Mouse (Mus musculus): Measurements from ENCODE around the gene Prima1. TPM values are rescaled to one million over a fixed set of nuclear protein-coding genes. Genes with fewer than 3 reads are reported as not detected.

Prima1 gene
- 0.39 TPM in 1 of 2 replicates, not detected in the other for polyA plus RNA-seq (2015; fragmentation: Nextera tagmentation; extraction: Ambion mirVana)

DNA sequence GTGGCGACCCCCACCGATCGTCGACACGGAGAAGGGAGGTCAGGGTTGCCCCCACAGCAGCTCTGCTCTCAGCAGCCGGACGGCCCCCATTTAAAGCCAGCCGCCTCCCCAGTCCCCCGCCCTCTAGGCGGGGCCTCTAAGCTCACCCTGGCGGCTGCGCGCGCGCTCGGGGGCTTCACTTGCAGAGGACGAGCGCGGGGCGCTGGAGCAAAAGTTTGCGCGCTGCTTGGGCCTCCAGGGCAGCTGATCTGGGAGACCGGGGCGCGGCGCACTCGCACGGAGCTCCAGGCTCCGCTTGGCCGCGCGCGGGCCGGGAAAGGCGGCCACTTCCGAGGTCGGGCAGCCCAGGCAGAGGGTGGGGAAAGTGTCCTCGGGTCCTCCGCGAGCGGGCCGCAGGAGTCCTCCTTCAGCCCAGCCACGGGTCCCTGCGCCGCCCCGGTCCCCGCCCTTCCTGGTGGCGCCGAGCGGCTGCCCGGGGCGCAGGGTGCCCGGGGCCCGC, at the start of gene Prima1:
Gene Prima1, minus strand, starts transcription at position 68 of the 499 bp plus-strand sequence.
- Histone ChIP-seq H3K9me3 (replicated peaks) (no peaks in the 10 kb centered on the region), H3K27me3 (peaks cover 47% of the 10 kb centered on the region), H3K9ac (peak within 1 kb of the TSS; percentile 74), H3K27ac (peak within 1 kb of the TSS; percentile 22; the same call in 1 of the 2 replicates), H3K4me3 (peak within 1 kb of the TSS; percentile 70), H3K4me2 (peak within 1 kb of the TSS; percentile 98), H3K4me1 (peaks cover 12% of the 10 kb centered on the region), H3K36me3 (ENCODE audit: poor library complexity, severe bottlenecking) (no peaks in the 10 kb centered on the region)
- 0% methylated on average over 43 of the region's 54 CpGs for WGBS
- peak; percentile 81 for ATAC-seq

- Histone ChIP-seq H3K9me3 (replicated peaks) (no peaks in the 10 kb centered on the region), H3K4me3 (no peak overlapping the region), H3K27me3 (no peaks in the 10 kb centered on the region), H3K36me3 (ENCODE audit: poor library complexity, severe bottlenecking) (no peaks in the 10 kb centered on the region), H3K4me2 (no peak overlapping the region), H3K9ac (no peak overlapping the region), H3K27ac (no peak overlapping the region), H3K4me1 (no peaks in the 10 kb centered on the region)
- ATAC-seq, result no peak
- 58% methylated on average over 4 of the region's 4 CpGs for WGBS
Observed at GRCm38 (mm10) chr12:103287276-103287675, 45.3 kb upstream of the Prima1 start.

DNA sequence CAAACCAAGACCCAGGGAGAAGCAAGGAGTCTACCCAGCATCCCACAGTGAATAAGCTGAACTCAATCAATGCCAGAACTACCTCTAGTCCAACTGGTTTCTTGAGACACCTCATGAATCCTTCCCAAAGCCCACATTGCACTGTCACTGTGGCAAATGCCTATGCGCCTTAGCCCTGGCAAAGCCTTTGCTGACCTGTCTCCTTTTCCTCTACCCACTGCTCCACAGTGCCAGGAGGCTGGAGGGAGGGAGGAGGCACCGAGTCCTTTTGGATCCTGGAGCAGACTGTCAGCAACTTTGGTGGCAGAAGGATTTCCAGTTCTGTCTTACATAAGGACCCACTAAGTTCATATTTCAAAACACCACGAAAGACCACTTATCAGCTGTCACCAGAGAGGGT, 41.5 kb upstream of the Prima1 start:
- no peaks in the 10 kb centered on the region for H3K36me3 ChIP-seq (ENCODE audit: poor library complexity, severe bottlenecking)
- H3K27me3 ChIP-seq, result no peaks in the 10 kb centered on the region
- no peaks in the 10 kb centered on the region for H3K4me1 ChIP-seq
- no peak overlapping the region for H3K4me2 ChIP-seq
- H3K9me3 ChIP-seq (replicated peaks), result peaks cover 3% of the 10 kb centered on the region
- ATAC-seq, result no peak
- H3K4me3 ChIP-seq, result no peak overlapping the region
- WGBS, result 83% methylated on average over 3 of the region's 3 CpGs
- H3K9ac ChIP-seq, result no peak overlapping the region
- H3K27ac ChIP-seq, result no peak overlapping the region

DNA sequence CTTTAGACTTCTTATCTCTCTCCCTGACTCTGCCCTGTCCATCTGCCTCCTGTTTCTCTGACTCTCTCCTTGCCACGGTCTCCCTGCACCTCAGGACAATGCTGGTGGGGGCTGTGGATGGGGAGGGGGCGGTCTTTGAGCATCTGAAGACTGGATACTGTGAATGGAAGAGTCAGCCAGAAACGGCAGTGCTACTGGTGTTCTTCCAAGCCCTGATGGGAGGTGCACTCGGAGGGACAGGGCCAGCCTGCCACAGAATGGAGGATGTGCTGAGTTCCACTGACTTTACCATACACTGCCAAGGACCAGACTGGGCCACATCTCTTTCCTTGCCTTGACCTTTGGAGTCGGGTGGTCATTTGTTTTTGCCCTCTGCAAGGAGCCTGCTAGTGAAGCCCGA, 41.0 kb upstream of the Prima1 start:
- 80% methylated on average over 6 of the region's 6 CpGs for WGBS
- ATAC-seq, result no peak
- H3K4me2 ChIP-seq, result no peak overlapping the region

GRCm38 (mm10) chr12:103281912-103282311, 40.0 kb upstream of the Prima1 start:
- H3K27me3 ChIP-seq, result no peaks in the 10 kb centered on the region
- ATAC-seq, result no peak
- no peak overlapping the region for H3K4me2 ChIP-seq
- H3K4me1 ChIP-seq, result no peaks in the 10 kb centered on the region
- 87% methylated on average over 4 of the region's 4 CpGs for WGBS
- H3K9ac ChIP-seq, result no peak overlapping the region
- no peaks in the 10 kb centered on the region for H3K36me3 ChIP-seq (ENCODE audit: poor library complexity, severe bottlenecking)
- no peak overlapping the region for H3K27ac ChIP-seq
- H3K4me3 ChIP-seq, result no peak overlapping the region
- peaks cover 10% of the 10 kb centered on the region for H3K9me3 ChIP-seq (replicated peaks)

More for the DNA sequence above, 41.0 kb upstream of the Prima1 start:
- H3K9me3 ChIP-seq (replicated peaks), result peaks cover 8% of the 10 kb centered on the region
- no peak overlapping the region for H3K9ac ChIP-seq
- no peaks in the 10 kb centered on the region for H3K36me3 ChIP-seq (ENCODE audit: poor library complexity, severe bottlenecking)
- no peaks in the 10 kb centered on the region for H3K4me1 ChIP-seq
- no peak overlapping the region for H3K27ac ChIP-seq
- no peak overlapping the region for H3K4me3 ChIP-seq
- no peaks in the 10 kb centered on the region for H3K27me3 ChIP-seq

GRCm38 (mm10) chr12:103281491-103281890, 39.5 kb upstream of the Prima1 start:
- Histone ChIP-seq H3K9ac (no peak overlapping the region), H3K27ac (no peak overlapping the region), H3K36me3 (ENCODE audit: poor library complexity, severe bottlenecking) (no peaks in the 10 kb centered on the region), H3K27me3 (no peaks in the 10 kb centered on the region), H3K4me3 (no peak overlapping the region), H3K4me1 (no peaks in the 10 kb centered on the region), H3K4me2 (no peak overlapping the region), H3K9me3 (replicated peaks) (peaks cover 10% of the 10 kb centered on the region)
- WGBS, result 80% methylated on average over 2 of the region's 2 CpGs
- no peak for ATAC-seq

DNA sequence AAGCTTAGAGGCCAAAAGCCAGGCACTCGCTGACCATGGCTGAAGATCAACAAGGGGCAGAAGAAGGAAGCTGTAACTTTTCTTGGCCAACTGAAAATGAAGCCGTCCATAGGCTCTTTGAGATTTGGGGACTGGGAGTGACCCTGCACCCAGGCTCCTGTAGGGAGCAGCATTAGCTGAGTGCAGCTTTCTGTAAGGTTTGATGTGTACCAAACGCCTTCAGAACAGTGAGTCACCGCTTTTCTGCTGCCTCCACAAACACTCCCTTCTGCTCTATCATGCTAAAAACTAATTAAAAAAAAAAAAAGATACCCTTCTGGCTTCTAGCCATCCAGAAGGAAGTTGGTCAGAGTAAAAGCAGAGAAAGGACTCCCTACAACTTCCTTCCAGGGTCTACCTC, 34.5 kb upstream of the Prima1 start:
- no peak for ATAC-seq

DNA sequence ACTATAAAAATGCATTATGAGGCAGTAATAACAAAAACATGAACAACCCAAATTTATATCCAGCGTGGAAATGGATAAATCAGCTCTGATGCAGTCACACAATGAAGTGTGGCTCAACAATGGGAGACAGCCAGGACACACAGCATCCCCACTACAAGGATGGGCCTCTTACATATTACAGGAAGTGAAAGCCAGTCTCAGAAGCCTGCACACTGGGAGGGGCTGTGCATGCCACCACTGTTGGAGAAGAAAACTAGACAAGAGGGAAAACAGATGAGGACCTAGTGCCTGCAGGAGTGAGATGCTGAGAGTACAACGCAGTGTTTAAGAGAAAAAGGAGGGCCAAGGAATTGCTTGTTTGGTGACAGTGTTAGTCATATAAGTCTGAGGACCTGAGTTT, 31.8 kb upstream of the Prima1 start:
- no peak overlapping the region for H3K4me2 ChIP-seq
- H3K27me3 ChIP-seq, result no peaks in the 10 kb centered on the region
- no peaks in the 10 kb centered on the region for H3K36me3 ChIP-seq (ENCODE audit: poor library complexity, severe bottlenecking)
- H3K27ac ChIP-seq, result no peak overlapping the region
- ATAC-seq, result no peak
- no peaks in the 10 kb centered on the region for H3K4me1 ChIP-seq
- H3K4me3 ChIP-seq, result no peak overlapping the region
- WGBS, result 93% methylated on average over 2 of the region's 2 CpGs
- peaks cover 10% of the 10 kb centered on the region for H3K9me3 ChIP-seq (replicated peaks)
- no peak overlapping the region for H3K9ac ChIP-seq

More for the DNA sequence above, 34.5 kb upstream of the Prima1 start:
- no peaks in the 10 kb centered on the region for H3K4me1 ChIP-seq
- no peak overlapping the region for H3K4me3 ChIP-seq
- no peak overlapping the region for H3K4me2 ChIP-seq
- no peak overlapping the region for H3K9ac ChIP-seq
- 82% methylated on average over 4 of the region's 4 CpGs for WGBS
- H3K27me3 ChIP-seq, result no peaks in the 10 kb centered on the region
- peaks cover 10% of the 10 kb centered on the region for H3K9me3 ChIP-seq (replicated peaks)
- H3K36me3 ChIP-seq (ENCODE audit: poor library complexity, severe bottlenecking), result no peaks in the 10 kb centered on the region
- no peak overlapping the region for H3K27ac ChIP-seq

GRCm38 (mm10) chr12:103273051-103273450, 31.1 kb upstream of the Prima1 start:
- Histone ChIP-seq H3K4me2 (no peak overlapping the region), H3K9me3 (replicated peaks) (peaks cover 3% of the 10 kb centered on the region), H3K27me3 (no peaks in the 10 kb centered on the region), H3K36me3 (ENCODE audit: poor library complexity, severe bottlenecking) (no peaks in the 10 kb centered on the region), H3K9ac (no peak overlapping the region), H3K4me3 (no peak overlapping the region), H3K27ac (no peak overlapping the region), H3K4me1 (no peaks in the 10 kb centered on the region)
- 68% methylated on average over 6 of the region's 6 CpGs for WGBS
- no peak for ATAC-seq

DNA sequence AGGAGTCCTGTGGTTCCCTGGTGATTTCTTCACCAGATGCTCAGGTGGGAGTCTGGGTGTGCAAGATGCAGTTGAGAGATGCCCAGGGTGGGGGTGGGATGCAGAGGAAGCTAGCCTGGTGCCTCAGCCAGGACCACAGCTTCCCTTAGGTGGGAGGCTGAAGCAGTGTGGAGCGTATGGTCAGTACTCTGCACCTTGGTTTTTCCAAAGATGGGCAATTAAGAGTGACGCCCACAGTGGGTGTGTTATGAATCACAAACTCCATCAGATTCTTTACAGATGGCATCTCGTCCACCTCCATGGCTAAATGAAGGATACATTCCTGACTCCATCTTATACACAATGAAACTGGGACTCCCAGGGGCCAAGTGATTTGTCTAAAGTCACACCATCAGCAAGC, 30.2 kb upstream of the Prima1 start:
- Histone ChIP-seq H3K9me3 (replicated peaks) (no peaks in the 10 kb centered on the region), H3K27ac (no peak overlapping the region), H3K36me3 (ENCODE audit: poor library complexity, severe bottlenecking) (no peaks in the 10 kb centered on the region), H3K27me3 (no peaks in the 10 kb centered on the region), H3K4me3 (no peak overlapping the region), H3K4me1 (no peaks in the 10 kb centered on the region), H3K4me2 (no peak overlapping the region), H3K9ac (no peak overlapping the region)
- 89% methylated on average over 3 of the region's 3 CpGs for WGBS
- ATAC-seq, result no peak

- Histone ChIP-seq H3K4me2 (no peak overlapping the region), H3K9me3 (replicated peaks) (no peaks in the 10 kb centered on the region), H3K27me3 (no peaks in the 10 kb centered on the region), H3K27ac (no peak overlapping the region), H3K4me3 (no peak overlapping the region), H3K4me1 (no peaks in the 10 kb centered on the region), H3K36me3 (ENCODE audit: poor library complexity, severe bottlenecking) (no peaks in the 10 kb centered on the region), H3K9ac (no peak overlapping the region)
- ATAC-seq, result no peak
- 36% methylated on average over 3 of the region's 3 CpGs for WGBS
Observed at GRCm38 (mm10) chr12:103266605-103267004, 24.7 kb upstream of the Prima1 start.

DNA sequence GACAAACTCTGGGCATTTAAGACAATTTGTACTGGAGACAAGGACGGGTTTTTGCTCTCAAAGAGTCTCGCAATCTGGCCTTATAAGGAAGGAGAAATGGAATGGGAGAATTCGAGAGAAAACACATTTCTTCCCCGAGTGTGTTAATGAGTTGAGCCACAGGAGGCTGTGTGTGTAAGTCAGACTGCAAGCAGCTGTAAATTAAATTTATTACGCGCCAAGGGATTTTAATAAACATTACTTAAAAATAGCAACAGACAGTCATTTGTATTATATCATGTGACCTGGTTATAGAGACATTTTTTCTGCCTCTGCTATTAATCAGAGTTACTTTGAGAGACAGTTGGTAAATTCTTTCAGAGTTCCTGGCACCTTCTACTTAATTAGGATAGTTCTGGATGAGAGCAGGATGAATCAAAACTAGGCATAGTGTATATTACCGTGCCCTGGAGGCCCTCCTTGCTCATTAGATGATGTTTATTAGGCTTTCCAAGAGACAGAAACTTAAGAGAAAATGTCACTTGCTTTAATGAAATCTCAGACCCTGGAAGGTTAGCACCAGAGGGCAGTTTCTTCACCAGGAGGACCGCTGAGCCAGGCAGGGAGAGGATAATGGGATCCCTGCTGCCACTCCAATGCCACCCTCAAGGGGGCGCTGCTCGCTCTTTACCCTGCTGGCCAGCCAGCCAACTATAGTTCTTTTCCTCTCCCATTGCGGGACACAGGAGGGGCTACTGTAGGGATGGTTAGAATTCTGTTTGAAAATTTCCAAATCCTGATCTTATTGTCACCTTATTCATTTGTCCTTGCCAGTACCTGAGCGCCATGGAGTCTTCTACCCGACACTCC, 20.3 kb upstream of the Prima1 start:
- Histone ChIP-seq H3K9me3 (replicated peaks) (no peaks in the 10 kb centered on the region), H3K4me2 (no peak overlapping the region), H3K4me3 (no peak overlapping the region), H3K36me3 (ENCODE audit: poor library complexity, severe bottlenecking) (no peaks in the 10 kb centered on the region), H3K27me3 (no peaks in the 10 kb centered on the region), H3K4me1 (no peaks in the 10 kb centered on the region), H3K9ac (no peak overlapping the region), H3K27ac (no peak overlapping the region)
- ATAC-seq, result no peak
- 58% methylated on average over 13 of the region's 13 CpGs for WGBS
